Mouse (Mus musculus): ENCODE results near the gene Cox10. TPM values are rescaled to one million over a fixed set of nuclear protein-coding genes. Genes with fewer than 3 reads are reported as not detected.

The Cox10 gene
- total RNA-seq, 2 experiments from 2014 or later, result 28.4 to 30.7 TPM

GRCm38 (mm10) chr11:64053371-64053770 is 25.9 kb downstream of the Cox10 start:
- DNase-seq, result no peak
- intact Hi-C loops (cut with DNase I; ENCODE audit: low total_unique reads), result loop anchor here (10.0 kb wide), 1 partner anchor 119 kb away; no protein-coding TSS in a partner anchor

- intact Hi-C loops (cut with DNase I; ENCODE audit: low total_unique reads), result loop anchor here (10.0 kb wide), 1 partner anchor 117 kb away; no protein-coding TSS in a partner anchor
- DNase-seq, result no peak
These were observed 27.9 kb downstream of the Cox10 start for GRCm38 (mm10) chr11:64051195-64051968.

- intact Hi-C loops (cut with DNase I; ENCODE audit: low total_unique reads), result no loop called here
- DNase-seq, result no peak
These were observed 31.8 kb downstream of the Cox10 start for GRCm38 (mm10) chr11:64047432-64047831.

- intact Hi-C loops (cut with DNase I; ENCODE audit: low total_unique reads), result no loop called here
- no peak for DNase-seq
These were observed 34.2 kb downstream of the Cox10 start for GRCm38 (mm10) chr11:64045041-64045440.

GRCm38 (mm10) chr11:64044024-64044423 is 35.2 kb downstream of the Cox10 start:
- no peak for DNase-seq
- intact Hi-C loops (cut with DNase I; ENCODE audit: low total_unique reads), result no loop called here

- intact Hi-C loops (cut with DNase I; ENCODE audit: low total_unique reads), result no loop called here
- no peak for DNase-seq
These were observed 38.0 kb downstream of the Cox10 start for GRCm38 (mm10) chr11:64041281-64041680.

GRCm38 (mm10) chr11:64039600-64039999 is 39.7 kb downstream of the Cox10 start:
- intact Hi-C loops (cut with DNase I; ENCODE audit: low total_unique reads), result no loop called here
- DNase-seq, result no peak

GRCm38 (mm10) chr11:64037471-64038125 is 41.7 kb downstream of the Cox10 start:
- intact Hi-C loops (cut with DNase I; ENCODE audit: low total_unique reads), result no loop called here
- DNase-seq, result no peak

- no peak for DNase-seq
- intact Hi-C loops (cut with DNase I; ENCODE audit: low total_unique reads), result no loop called here
These were observed 43.0 kb downstream of the Cox10 start for GRCm38 (mm10) chr11:64036306-64036705.

- intact Hi-C loops (cut with DNase I; ENCODE audit: low total_unique reads), result no loop called here
- no peak for DNase-seq
These were observed 43.6 kb downstream of the Cox10 start for GRCm38 (mm10) chr11:64035709-64036108.

GRCm38 (mm10) chr11:64034686-64035085 is 44.6 kb downstream of the Cox10 start:
- intact Hi-C loops (cut with DNase I; ENCODE audit: low total_unique reads), result no loop called here
- peak; percentile 19 for DNase-seq

- no peak for DNase-seq
- intact Hi-C loops (cut with DNase I; ENCODE audit: low total_unique reads), result no loop called here
These were observed 51.8 kb downstream of the Cox10 start for GRCm38 (mm10) chr11:64027423-64027822.

- no peak for DNase-seq
- intact Hi-C loops (cut with DNase I; ENCODE audit: low total_unique reads), result no loop called here
These were observed 53.4 kb downstream of the Cox10 start for GRCm38 (mm10) chr11:64025843-64026242.

GRCm38 (mm10) chr11:64024575-64024974 is 54.7 kb downstream of the Cox10 start:
- DNase-seq, result no peak
- intact Hi-C loops (cut with DNase I; ENCODE audit: low total_unique reads), result no loop called here

- intact Hi-C loops (cut with DNase I; ENCODE audit: low total_unique reads), result no loop called here
- no peak for DNase-seq
These were observed 55.8 kb downstream of the Cox10 start for GRCm38 (mm10) chr11:64023380-64023981.

GRCm38 (mm10) chr11:64022403-64023047 is 56.7 kb downstream of the Cox10 start:
- intact Hi-C loops (cut with DNase I; ENCODE audit: low total_unique reads), result no loop called here

GRCm38 (mm10) chr11:64019235-64019634 is 60.0 kb downstream of the Cox10 start:
- no peak for DNase-seq
- intact Hi-C loops (cut with DNase I; ENCODE audit: low total_unique reads), result no loop called here

More at GRCm38 (mm10) chr11:64022403-64023047, 56.7 kb downstream of the Cox10 start:
- DNase-seq, result no peak

GRCm38 (mm10) chr11:64018165-64018564 is 61.1 kb downstream of the Cox10 start:
- DNase-seq, result no peak
- intact Hi-C loops (cut with DNase I; ENCODE audit: low total_unique reads), result no loop called here

- intact Hi-C loops (cut with DNase I; ENCODE audit: low total_unique reads), result no loop called here
- DNase-seq, result no peak
These were observed 64.0 kb downstream of the Cox10 start for GRCm38 (mm10) chr11:64015309-64015708.

Data from gastrocnemius, postnatal 14 days (tissue).